Mouse (Mus musculus) cerebellum, adult 9-10 months (tissue): Measurements from ENCODE around the gene Cers6.

Experiments
- DNase-seq: peaks from one replicate; pipeline ENCODE4 v3.0.0; 2022

The Cers6 gene

GRCm38 (mm10) chr2:68924344-68924743 lies 63.1 kb downstream of the Cers6 start:
- peak; percentile 79 for DNase-seq

GRCm38 (mm10) chr2:68925542-68925941 lies 64.3 kb downstream of the Cers6 start:
- no peak for DNase-seq

- no peak for DNase-seq
These were observed 65.9 kb downstream of the Cers6 start for GRCm38 (mm10) chr2:68926913-68927790.

DNA sequence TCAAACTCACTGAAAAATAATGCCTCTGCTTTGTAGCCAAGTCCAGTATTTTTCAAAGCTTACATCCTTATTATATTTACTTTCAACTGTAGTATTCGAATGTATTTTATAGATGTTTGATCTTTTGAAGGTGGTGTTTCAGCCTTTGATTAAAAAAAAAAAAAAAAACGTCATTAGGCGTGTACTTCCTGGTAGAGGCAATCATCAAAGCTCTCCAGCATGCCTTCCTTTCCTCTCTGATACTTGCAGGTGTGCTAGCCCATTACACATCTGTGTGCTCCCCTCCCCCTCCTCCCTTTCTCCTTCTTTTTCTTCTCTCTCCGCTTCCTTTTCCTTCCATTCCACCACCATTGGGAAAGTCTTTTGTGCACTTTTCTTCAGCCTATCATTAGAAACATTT lies 71.0 kb downstream of the Cers6 start:
- no peak for DNase-seq

GRCm38 (mm10) chr2:68932656-68933055 lies 71.4 kb downstream of the Cers6 start:
- DNase-seq, result no peak

DNA sequence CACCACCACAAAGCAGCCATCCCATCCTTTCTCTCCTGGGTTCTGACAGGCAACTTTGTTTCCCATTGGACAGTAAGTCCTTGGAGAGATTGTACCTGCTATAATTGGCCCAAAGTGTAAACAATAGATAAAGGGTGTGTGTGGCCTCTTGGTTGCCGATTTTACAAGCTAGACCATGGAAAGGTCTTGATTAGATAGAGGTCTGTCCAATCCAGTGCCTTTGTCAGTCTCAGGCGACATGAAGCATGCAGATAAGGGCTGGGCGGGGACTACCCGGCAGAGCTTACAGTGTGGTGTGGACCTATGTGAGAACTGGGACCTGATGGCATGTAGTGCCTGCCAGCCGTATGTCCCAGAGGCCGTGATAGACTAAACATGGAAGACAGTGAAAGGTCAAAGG lies 73.4 kb downstream of the Cers6 start:
- no peak for DNase-seq

DNA sequence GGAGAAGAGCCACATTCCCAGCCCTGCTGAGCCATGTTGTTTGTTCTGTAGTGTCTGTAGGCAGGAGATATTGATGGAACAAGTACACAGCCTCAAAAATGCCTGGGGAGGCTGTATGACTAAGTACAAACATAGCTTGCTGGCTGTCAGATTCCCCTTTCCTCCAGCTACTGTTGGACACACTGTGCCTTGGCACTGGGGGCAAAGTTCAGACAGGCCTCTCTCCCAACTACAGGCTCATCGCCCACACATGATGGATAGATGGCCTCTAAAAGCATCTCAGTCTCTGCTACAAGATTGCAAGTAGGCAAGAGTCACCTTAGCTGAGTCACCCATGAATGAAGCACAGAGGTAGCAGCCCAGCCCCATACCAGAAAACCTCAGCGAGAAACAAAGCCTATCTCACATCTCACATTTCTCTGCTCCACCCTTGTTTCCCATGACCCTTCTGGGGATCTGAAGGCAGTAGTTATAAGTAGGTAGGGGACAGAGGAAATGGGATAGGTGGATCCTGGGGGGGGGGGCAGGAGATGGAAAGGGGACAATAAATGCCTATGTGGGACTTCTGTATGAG lies 74.6 kb downstream of the Cers6 start:
- DNase-seq, result no peak

DNA sequence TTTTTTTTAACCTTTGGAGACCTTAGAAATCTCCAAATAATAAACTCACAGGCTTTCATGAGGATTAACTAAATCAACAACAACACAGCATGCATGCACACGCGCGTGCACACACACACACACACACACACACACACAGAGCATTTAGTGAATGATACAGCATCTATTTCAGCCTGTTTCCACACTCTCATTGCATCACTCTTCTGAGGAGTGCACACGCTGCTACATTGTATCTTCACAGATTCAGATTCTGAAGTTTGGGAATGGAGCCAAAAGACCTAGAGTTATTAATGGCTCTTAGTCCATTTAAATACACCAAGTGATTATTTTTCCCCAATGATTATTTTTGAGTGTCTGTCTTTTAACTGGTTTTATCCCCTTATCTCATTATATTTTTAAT lies 75.5 kb downstream of the Cers6 start:
- DNase-seq, result no peak

DNA sequence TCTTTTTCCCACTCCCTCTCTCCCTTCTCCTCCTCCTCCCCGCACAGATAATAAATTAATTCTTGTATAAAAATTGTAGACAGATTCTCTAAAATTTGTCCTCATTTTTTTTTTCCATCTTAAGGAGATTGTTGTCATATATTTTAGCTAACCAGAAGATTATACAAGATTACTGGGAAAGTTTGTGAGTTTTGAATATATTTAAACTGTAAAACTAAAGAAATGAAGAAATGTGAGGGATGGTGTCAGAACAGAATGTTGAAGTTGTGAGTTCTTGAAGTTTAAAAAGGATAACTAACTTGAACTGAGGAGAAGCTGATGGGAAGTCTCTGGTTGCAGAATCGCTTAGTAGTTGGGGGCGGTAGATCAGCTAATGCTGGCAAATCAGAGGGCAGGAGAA lies 76.6 kb downstream of the Cers6 start:
- no peak for DNase-seq

- no peak for DNase-seq
These were observed 83.7 kb downstream of the Cers6 start for GRCm38 (mm10) chr2:68944898-68945297.

- DNase-seq, result no peak
These were observed 84.7 kb downstream of the Cers6 start for GRCm38 (mm10) chr2:68945976-68946375.

DNA sequence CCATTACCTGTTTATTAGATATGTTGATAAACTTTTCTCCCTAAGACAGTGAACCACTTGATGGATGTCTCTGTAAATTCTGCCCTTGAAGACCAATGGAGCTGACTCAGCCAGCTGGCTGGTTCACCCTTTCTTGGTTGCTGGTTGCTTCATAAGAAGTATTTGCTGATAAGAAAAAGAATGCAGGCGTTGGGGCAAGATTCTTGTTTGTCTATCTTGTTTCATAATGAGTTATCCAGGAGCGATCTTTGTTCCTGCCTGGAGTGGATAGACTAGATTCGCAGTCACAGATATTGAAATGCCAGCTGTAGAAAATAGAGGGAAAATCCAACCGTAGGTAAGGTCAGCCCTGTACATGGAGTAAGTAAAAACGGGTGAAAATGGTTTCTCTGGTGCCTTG lies 85.6 kb downstream of the Cers6 start:
- no peak for DNase-seq

DNA sequence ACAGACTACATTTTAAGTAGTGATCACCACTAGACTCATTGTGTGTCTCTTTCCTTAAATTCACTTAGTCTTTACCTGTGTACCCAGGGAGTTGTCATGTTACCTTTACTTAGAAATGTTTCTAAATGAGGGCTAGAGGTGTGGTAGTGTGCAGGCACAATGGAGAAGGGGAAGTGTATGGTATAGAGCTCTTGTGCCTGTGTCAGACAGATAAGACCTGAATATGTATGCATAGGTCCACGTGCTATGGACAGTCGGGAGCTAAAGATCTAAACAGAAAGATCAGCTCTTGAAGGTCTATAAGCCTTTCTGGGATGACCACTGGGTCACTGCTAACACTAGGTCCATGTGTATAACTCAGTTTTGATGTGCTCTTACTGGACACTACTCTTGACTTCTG lies 87.9 kb downstream of the Cers6 start:
- no peak for DNase-seq

DNA sequence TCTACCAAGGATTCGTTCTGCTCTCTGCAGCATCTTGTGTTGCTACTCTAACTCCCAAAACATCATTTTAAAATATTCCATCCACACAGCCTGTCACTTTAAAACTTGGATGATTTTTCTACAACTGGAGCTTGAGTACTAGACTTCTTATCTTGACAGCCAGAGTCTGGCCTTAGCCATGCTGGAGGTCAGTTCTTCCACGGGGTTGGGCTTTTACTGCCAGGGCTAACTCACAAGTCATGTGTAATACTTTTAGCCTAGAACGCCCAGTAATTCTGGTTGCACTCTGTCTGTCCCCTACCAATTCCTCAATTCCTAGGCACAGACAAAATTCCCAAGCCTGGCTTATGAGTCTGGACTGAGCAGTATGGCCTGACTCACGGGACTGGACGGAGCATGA lies 88.5 kb downstream of the Cers6 start:
- no peak for DNase-seq

GRCm38 (mm10) chr2:68951706-68952105 lies 90.5 kb downstream of the Cers6 start:
- DNase-seq, result no peak

GRCm38 (mm10) chr2:68953688-68954087 lies 92.4 kb downstream of the Cers6 start:
- DNase-seq, result no peak

DNA sequence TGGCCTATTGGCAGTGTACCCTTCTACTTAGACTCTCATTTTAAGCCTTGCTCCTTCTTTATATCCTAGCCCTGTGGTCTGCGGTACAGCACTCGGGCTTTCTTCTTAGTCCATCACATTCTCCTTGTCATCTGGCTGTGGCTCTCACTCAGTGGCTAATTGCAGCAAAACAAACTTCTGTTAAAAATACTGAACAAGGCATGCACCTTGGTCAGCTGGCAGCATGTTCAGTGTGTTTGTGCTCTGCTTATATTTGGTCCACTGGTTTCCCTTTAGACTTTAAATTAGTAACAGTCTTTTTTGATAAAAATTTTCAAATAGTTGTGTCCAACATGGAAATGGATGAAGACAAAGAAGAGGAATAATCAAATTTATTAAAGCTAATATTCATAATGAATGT lies 94.3 kb downstream of the Cers6 start:
- DNase-seq, result no peak

DNA sequence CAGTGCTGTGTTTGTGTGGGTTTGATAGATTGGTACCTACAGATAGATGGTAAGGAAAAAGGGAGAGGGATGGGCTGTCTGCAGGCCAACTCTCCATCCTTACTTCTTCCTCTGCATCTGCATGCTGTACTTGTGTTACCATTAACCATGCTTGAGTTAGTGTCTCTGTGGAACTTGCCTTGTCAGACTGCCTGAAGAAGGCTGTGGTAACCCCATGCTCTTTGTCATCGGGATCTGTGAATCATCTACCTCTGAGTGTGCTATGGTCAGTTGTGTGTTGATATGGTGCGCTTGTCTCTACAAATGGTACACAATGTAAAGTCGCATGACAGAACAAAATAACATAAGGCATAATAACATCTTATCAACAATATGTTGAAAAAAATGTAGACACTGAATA lies 94.9 kb downstream of the Cers6 start:
- no peak for DNase-seq

GRCm38 (mm10) chr2:68957831-68958230 lies 96.6 kb downstream of the Cers6 start:
- DNase-seq, result peak; percentile 66

- DNase-seq, result no peak
These were observed 98.3 kb downstream of the Cers6 start for GRCm38 (mm10) chr2:68959573-68959972.

DNA sequence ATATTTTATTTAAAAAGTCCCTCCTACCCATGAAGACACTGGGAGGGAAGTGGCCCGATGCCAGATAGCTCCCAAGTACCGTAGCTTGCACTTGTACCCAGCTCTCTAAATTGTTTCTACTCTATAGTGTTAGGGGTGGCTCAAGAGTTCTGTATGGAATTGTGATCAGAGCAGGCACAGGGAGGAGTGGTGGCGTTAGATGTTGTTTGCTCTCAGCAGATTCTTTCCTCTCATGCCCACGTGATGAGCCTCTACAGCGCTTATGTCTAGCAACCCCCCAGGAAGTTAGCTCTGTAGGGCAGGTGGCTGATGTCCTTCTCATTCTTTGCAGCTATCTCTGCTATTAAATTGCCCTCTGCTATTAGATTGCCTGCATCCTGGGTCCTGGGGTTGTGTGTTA lies 98.8 kb downstream of the Cers6 start:
- no peak for DNase-seq

GRCm38 (mm10) chr2:68960620-68961019 lies 99.4 kb downstream of the Cers6 start:
- no peak for DNase-seq

DNA sequence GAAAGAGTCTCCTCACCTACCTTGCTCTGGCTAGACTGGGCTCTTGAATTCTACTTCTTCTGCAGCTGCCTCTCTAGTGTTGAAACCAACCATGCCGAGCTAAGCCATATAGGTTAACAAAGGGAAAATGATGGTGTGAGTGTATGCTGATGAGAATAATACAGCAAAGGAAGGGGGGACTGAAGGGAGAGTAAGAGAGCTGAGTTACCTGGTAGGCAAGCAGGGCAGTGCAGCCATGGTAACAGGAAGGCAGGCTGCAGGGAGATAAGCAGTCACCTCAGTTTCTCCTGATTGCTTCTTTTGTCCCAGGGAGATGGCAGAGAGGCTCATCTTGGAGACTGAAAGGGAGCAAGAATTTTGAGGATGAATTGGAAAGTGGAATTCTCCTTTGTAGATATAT lies 105.1 kb downstream of the Cers6 start:
- no peak for DNase-seq

- no peak for DNase-seq
These were observed 106.8 kb downstream of the Cers6 start for GRCm38 (mm10) chr2:68968028-68968427.

DNA sequence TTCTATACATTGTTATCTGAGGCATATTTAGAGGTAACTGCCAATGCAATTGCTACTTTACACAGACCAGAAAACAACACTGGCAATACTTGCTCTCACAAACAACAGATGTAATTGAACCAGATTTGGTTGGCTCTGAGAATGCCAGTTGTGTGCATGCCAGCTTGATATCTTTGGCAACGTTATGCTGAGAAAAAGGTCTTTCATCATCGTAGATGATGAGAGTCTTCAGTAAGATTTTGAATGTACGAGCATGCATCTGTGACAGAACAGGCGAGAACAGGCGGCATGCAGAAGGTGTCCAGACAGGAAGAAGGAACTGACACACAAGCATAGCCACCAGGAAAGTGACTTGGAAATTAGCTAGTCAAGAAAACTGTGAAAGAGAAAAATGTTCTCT lies 110.6 kb downstream of the Cers6 start:
- no peak for DNase-seq
